Mouse (Mus musculus): Measurements from ENCODE around the gene Itpr3.

Gene Itpr3

DNA sequence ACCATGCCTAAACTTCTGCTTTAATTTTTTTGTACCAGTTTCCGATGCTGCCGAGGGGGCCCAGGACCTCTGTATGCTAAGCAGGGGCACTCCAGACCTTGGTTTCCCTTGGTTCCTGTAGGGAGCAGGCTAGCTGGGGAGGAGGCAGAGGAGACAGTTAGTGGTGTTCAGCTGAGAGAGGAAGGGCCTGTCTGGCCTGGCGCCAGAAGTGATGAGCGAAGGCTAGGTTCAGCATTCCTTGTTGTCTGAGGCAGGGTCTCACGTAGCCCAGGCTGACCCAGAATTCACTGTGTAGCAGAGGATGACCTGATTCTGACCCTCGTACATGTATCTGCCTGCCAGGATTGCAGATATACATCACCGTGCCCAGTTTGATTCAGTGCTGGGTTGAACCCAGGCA lies 13.8 kb downstream of the Itpr3 start:
- no peak for DNase-seq (ENCODE audit: low read depth in 2 of 2, low spot score in 2 of 2)

DNA sequence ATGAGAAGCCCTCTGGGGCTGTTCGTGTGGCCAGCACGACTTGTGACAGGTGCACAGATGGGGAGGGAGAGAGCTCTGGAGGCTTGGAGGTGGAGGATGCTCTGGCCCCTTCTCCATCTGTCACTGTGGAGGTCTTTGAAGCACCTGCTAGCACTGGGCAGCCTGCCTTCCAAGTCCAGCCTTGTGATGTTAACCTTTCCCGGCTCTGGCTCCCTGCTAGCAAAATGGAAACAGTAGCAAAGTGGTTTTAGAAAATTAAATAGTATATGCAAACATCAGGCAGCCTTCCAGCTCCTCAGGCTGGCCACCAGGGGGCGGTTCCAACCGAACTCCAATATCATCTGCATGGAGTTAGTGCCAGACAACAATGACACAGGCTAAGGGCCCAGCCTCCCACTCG lies 14.5 kb downstream of the Itpr3 start:
- peak; percentile 30 to 46 for DNase-seq (ENCODE audit: low read depth in 2 of 2, low spot score in 2 of 2)

- no peak for DNase-seq (ENCODE audit: low read depth in 2 of 2, low spot score in 2 of 2)
Observed at GRCm38 (mm10) chr17:27072363-27072762, 15.3 kb downstream of the Itpr3 start.

- no peak for DNase-seq (ENCODE audit: low read depth in 2 of 2, low spot score in 2 of 2)
Observed at GRCm38 (mm10) chr17:27073126-27073525, 16.0 kb downstream of the Itpr3 start.

DNA sequence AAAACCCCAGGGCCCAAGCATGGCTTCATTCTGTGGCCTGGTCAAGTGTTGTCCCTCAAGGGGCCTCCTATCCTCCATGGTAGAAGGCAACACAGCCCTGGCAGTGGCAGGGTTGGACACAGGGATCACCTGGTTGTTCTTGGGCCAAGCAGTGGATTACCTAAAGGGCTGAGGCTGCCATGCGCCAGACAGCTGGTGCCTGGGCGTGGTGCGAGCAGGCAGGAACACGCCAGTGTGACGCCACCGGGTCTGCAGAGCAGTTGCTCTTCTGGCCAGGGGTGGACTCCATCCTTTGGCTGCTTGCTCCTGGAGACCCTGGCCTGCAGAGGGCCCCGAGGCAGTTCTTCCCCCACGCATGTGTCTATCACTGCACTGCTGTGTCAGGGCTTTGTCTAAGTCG lies 16.7 kb downstream of the Itpr3 start:
- DNase-seq (ENCODE audit: low read depth in 2 of 2, low spot score in 2 of 2): no peak

DNA sequence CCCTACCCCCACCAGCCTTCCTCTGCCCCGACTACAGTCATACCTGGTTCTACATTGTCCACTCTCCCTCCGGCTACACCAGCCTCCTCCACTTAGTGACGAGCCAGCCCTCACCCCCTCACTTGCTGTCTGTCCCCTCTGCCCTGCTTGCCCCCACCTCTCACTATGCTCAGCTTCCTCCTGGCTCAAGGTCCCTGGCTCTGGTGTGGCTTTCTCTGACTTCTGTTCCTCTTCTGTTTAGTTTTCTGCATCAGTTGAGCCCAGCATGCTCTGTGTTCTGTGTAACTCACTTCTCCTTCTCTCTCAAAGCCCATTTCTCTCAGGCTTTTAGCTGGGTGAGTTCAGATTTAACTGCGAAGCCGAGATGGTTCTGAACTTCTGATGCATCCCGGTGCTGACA lies 17.1 kb downstream of the Itpr3 start:
- no peak for DNase-seq (ENCODE audit: low read depth in 2 of 2, low spot score in 2 of 2)

DNA sequence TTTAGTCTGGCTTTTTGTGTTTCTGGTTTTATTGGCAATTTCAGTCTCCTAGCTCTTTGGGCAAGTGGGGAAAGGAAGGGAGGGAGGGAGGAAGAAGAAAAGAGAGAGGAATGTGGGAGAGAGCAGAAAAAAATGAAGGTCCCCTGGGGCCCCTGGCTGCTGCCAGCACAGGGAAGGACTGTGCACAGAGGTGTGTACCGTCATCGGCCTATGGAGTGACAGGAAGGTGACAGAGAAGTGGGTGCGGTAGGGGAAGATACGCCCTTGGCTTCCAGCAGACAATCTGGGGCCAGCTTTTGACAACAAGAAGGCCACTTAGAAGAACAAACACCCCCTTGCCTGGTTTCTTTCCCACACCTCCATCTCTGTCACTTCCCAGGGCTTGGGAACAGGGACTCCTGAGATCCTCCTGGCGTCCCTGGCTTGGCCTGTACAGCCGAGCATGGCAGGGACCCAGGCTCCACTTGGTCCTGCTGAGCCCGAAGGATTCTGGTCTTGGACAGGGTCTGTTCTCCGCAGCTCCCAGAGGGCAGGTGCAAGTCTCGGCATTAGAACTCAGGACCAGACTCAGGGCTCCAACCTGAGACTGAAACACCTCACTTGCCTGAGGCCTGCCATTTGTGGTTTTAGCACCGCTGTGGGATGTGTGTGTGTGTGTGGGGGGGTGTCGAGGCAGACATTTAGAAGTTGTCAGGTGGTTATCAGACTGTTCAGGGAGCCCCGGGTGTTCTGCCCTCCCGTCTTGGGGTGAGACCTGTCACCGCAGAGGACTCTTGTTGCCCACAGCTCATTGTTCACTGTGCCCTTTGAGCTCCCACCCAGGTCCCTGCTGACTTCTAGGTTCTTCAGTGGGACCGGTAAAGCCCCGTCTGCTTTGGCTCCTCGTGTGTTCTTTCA lies 18.0 kb downstream of the Itpr3 start:
- DNase-seq (ENCODE audit: low read depth in 2 of 2, low spot score in 2 of 2): peak in 1 of 2 experiments; percentile 31

- DNase-seq (ENCODE audit: low read depth in 2 of 2, low spot score in 2 of 2): no peak
Observed at GRCm38 (mm10) chr17:27077133-27077532, 20.0 kb downstream of the Itpr3 start.

- peak; percentile 34 to 48 for DNase-seq (ENCODE audit: low read depth in 2 of 2, low spot score in 2 of 2)
Observed at GRCm38 (mm10) chr17:27077920-27078319, 20.8 kb downstream of the Itpr3 start.

GRCm38 (mm10) chr17:27078499-27078898 lies 21.4 kb downstream of the Itpr3 start:
- DNase-seq (ENCODE audit: low read depth in 2 of 2, low spot score in 2 of 2): no peak

GRCm38 (mm10) chr17:27081868-27082267 lies 24.8 kb downstream of the Itpr3 start:
- DNase-seq (ENCODE audit: low read depth in 2 of 2, low spot score in 2 of 2): no peak

- DNase-seq (ENCODE audit: low read depth in 2 of 2, low spot score in 2 of 2): no peak
Observed at GRCm38 (mm10) chr17:27082796-27083195, 25.7 kb downstream of the Itpr3 start.

GRCm38 (mm10) chr17:27083601-27084000 lies 26.5 kb downstream of the Itpr3 start:
- DNase-seq (ENCODE audit: low read depth in 2 of 2, low spot score in 2 of 2): no peak

- DNase-seq (ENCODE audit: low read depth in 2 of 2, low spot score in 2 of 2): peak; percentile 71 to 84
Observed at GRCm38 (mm10) chr17:27085676-27086075, 28.6 kb downstream of the Itpr3 start.

- DNase-seq (ENCODE audit: low read depth in 2 of 2, low spot score in 2 of 2): peak; percentile 18 to 46
Observed at GRCm38 (mm10) chr17:27087426-27087825, 30.3 kb downstream of the Itpr3 start.

DNA sequence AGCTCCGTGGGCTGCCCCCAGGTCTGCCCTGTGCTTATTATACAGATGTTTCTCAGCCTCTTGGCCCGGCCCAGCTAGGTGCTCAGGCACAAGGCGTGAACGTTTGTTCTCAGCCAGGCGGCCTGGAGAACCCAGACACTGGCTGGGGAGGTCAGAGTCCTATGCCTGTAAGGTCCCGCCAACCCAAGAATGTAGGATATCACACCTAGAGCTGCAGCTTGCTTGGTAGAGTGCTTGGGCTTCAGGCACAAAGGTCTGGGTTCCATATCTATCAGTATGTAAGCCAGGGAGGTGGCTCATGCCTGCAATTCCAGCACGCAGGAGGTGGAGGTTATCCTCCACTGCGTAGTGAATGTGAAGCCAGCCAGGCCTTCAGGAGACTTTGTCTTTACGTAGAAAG lies 33.0 kb downstream of the Itpr3 start:
- DNase-seq (ENCODE audit: low read depth in 2 of 2, low spot score in 2 of 2): no peak

GRCm38 (mm10) chr17:27095690-27096089 lies 38.6 kb downstream of the Itpr3 start:
- DNase-seq (ENCODE audit: low read depth in 2 of 2, low spot score in 2 of 2): no peak

DNA sequence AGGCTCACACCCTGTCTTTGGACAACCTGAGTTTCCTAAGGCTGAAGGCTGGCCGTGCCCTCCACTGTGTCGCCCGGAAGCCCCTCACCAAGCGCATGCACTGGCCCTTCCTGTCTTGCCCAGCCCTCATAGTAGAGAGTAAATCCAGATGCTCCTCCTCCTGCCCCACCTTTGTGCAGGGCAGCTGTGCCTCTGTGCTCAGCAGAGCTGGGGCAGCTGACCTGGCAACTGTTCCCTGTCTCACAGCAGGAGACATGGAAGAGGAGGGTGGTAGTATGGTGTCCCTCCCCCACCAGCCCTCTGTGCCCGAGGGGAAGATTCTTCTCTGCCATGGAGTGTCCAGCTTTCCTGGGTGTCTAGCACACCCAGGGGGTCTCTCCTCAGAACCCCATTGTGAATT lies 44.6 kb downstream of the Itpr3 start:
- DNase-seq (ENCODE audit: low read depth in 2 of 2, low spot score in 2 of 2): no peak

GRCm38 (mm10) chr17:27105698-27106470 lies 48.8 kb downstream of the Itpr3 start:
- no peak for DNase-seq (ENCODE audit: low read depth in 2 of 2, low spot score in 2 of 2)

GRCm38 (mm10) chr17:27106745-27107144 lies 49.6 kb downstream of the Itpr3 start:
- peak in 1 of 2 experiments; percentile 45 for DNase-seq (ENCODE audit: low read depth in 2 of 2, low spot score in 2 of 2)

DNA sequence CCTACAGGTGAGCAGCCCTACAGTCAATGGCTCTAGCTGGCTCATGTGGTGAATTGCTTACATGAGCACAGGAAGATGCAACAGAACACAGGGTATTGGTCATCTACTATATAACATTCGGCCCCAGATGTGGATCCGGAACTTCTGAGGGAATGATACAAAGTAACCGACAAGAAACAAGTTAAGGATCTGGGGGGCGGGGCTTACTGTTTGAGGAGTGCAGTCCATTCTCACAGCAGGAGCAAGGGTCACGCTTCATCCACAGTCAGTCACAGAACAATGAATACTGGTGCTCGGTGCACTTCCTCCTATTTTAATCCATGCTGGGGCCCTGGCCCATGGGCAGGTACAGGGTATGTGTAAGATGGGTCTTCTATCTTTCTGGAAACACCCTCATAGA lies 50.8 kb downstream of the Itpr3 start:
- no peak for DNase-seq (ENCODE audit: low read depth in 2 of 2, low spot score in 2 of 2)

DNA sequence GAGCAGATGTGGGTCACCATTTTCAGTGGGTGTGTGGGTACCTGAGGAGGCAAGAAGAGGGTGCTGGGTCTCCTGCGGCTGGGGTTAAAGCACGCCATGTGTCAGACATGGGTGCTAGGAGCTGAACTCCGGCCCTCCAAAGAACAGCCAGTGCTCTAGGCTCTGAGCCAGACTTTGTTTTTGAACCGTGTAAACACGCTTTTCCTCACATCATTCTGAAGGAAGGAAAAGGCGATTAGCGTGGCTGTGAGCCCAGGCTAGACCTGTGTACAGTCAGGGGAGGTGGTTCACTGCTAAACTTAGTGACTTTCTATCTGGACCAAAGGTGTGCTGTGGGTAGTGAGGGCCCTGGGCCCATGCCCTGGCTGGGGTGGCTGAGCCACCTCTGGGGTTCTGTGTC lies 53.0 kb downstream of the Itpr3 start:
- DNase-seq (ENCODE audit: low read depth in 2 of 2, low spot score in 2 of 2): no peak
